Mouse (Mus musculus): ENCODE measurements at regions not wholly inside any gene's neighbourhood (a gene's known extent, or its start where the extent isn't known, plus 50 kb on each side); places are given as distances from the start of the nearest gene placed in this dataset.

DNA sequence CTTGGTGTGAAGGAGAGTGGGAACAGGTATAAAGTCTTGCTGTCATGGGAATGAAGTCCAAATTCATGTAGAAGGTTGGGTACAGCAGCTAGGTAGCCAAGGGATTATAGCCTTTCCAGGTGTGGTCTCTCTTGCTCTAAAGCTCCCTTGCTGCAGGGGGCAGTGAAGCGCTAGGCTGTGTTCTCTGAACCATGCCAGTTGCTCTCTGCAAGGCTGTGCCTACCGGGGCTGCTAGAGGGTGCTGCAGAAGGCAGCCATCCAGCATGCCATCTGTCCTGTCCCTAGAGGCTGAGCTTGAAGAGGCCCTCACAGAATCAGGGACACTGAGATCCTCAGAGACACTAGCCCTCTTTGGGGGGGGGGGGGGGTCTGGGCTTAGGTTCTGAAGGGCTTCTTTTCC is 50.6 kb upstream of the Shank2 start:
- no peak; the same call in 1 of the 2 replicates for ATAC-seq
- 36% methylated on average over 2 of the region's 2 CpGs for WGBS
- no peak overlapping the region for H3K4me2 ChIP-seq (ENCODE audit: low read depth, low read length)
- no peaks in the 10 kb centered on the region for H3K36me3 ChIP-seq (ENCODE audit: insufficient read depth, low read length)
- TF ChIP-seq CTCF (IDR thresholded peaks at IDR 0.05; ENCODE audit: low read depth), result peak; percentile 52; the same call in 1 of the 2 replicates
- peak; percentile 20 for DNase-seq (ENCODE audit: low spot score)
- H3K9me3 ChIP-seq (ENCODE audit: low read length), result no peaks in the 10 kb centered on the region
- H3K9ac ChIP-seq (replicated peaks; ENCODE audit: low read length), result no peak overlapping the region
- no peaks in the 10 kb centered on the region for H3K27me3 ChIP-seq (ENCODE audit: insufficient read depth, low read length)
- no peak overlapping the region for H3K27ac ChIP-seq
- H3K4me1 ChIP-seq (ENCODE audit: insufficient read depth, low read length), result no peaks in the 10 kb centered on the region
- H3K4me3 ChIP-seq (ENCODE audit: low read length), result no peak overlapping the region

Data from hindbrain, postnatal 0 days (tissue).